9 mouse cellular contexts compared by ENCODE assay signal in the genomic region with DNA sequence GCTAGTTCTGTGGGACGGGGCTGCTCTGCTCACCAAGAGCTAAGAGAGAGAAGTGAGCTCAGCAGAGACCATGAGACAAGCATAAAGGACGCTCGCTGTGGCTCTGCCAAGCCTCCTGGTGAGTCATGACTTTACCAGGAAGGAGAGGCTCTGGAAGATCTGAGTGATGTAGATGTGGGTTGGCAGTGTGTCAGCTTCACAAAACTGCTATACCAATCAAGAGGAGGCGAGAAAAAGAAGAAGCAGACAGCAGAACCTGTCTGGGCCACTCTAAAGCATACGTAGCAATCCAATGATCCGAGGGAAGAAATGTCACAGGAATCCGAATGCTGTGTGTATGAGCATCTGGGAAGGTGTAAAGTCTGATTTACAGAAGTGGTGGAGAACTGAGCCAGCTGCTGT. TPM values are rescaled to one million over a fixed set of nuclear protein-coding genes. Genes with fewer than 3 reads are reported as not detected.
DNase-seq lines count a peak whose midpoint lies in the region; ATAC-seq lines count a peak whose summit lies in the region.
"Had no signal": no experiment of that assay in that cellular context is flagged by ENCODE, and none has a peak within 500 bp of the region (broad histone marks: within the 10 kb centered on the region; RNA-seq: fewer than 3 reads in every experiment).

No protein-coding gene starts in this region.

- peak; percentile 57 for DNase-seq in embryonic facial prominence, embryonic 14.5 days (ENCODE audit: low spot score)
- no peak for DNase-seq in embryonic facial prominence, embryonic 10.5 days (ENCODE audit: low spot score)
- DNase-seq in Muller cell, postnatal 12 days (ENCODE audit: inconsistent ontology term), result peak; percentile 86
- DNase-seq in gastrocnemius, postnatal 25 days, result peak; percentile 31
- DNase-seq in left cerebral cortex, postnatal 25 days (ENCODE audit: low spot score in 2 of 2), result peak; percentile 59 to 94
- DNase-seq in thymus, postnatal 0 days (ENCODE audit: low spot score), result no peak
- DNase-seq in ovary, postnatal 10 days (ENCODE audit: low spot score), result no peak

- H3K4me2 ChIP-seq in embryonic facial prominence, embryonic 14.5 days (ENCODE audit: low read depth, low read length), result no peak overlapping the region
- H3K4me2 ChIP-seq: embryonic facial prominence, embryonic 13.5 days had no signal

- ATAC-seq in embryonic facial prominence, embryonic 14.5 days (ENCODE audit: low read depth), result no peak
- no peak for ATAC-seq in erythroblast, adult 5-6 weeks (replicated peaks; ENCODE audit: low FRiP score, poor library complexity, severe bottlenecking)

- H3K9ac ChIP-seq in embryonic facial prominence, embryonic 14.5 days (ENCODE audit: low read depth, low read length), result no peak overlapping the region
- H3K9ac ChIP-seq: embryonic facial prominence, embryonic 13.5 days had no signal

- no peak overlapping the region for H3K4me3 ChIP-seq in embryonic facial prominence, embryonic 14.5 days (ENCODE audit: low read depth, low read length)
- no peak overlapping the region for H3K4me3 ChIP-seq in embryonic facial prominence, embryonic 10.5 days
- H3K4me3 ChIP-seq: embryonic facial prominence, embryonic 13.5 days had no signal

- H3K4me1 ChIP-seq in embryonic facial prominence, embryonic 14.5 days (ENCODE audit: control insufficient read depth, insufficient read depth, low read length), result no peaks in the 10 kb centered on the region
- H3K4me1 ChIP-seq in embryonic facial prominence, embryonic 10.5 days, result no peaks in the 10 kb centered on the region
- H3K4me1 ChIP-seq: embryonic facial prominence, embryonic 13.5 days had no signal

- intact Hi-C loops in left cerebral cortex, postnatal 25 days (cut with DNase I), result no loop called here

- WGBS in embryonic facial prominence, embryonic 14.5 days, result 63% methylated on average over 7 of the region's 7 CpGs
- WGBS in embryonic facial prominence, embryonic 10.5 days, result 73% methylated on average over 7 of the region's 7 CpGs

- H3K36me3 ChIP-seq in embryonic facial prominence, embryonic 14.5 days (ENCODE audit: control insufficient read depth, insufficient read depth, low read length), result no peaks in the 10 kb centered on the region
- H3K36me3 ChIP-seq in embryonic facial prominence, embryonic 10.5 days (replicated peaks), result no peaks in the 10 kb centered on the region
- H3K36me3 ChIP-seq: embryonic facial prominence, embryonic 13.5 days had no signal

- no peaks in the 10 kb centered on the region for H3K9me3 ChIP-seq in embryonic facial prominence, embryonic 14.5 days (ENCODE audit: control insufficient read depth, low read length)
- no peaks in the 10 kb centered on the region for H3K9me3 ChIP-seq in embryonic facial prominence, embryonic 10.5 days
- H3K9me3 ChIP-seq: embryonic facial prominence, embryonic 13.5 days had no signal

- H3K27me3 ChIP-seq in embryonic facial prominence, embryonic 14.5 days (replicated peaks; ENCODE audit: control insufficient read depth, insufficient read depth, low read length), result no peaks in the 10 kb centered on the region
- H3K27me3 ChIP-seq in embryonic facial prominence, embryonic 10.5 days (replicated peaks; ENCODE audit: low read depth, poor library complexity, severe bottlenecking), result no peaks in the 10 kb centered on the region
- H3K27me3 ChIP-seq: embryonic facial prominence, embryonic 13.5 days had no signal

- no peak overlapping the region for H3K27ac ChIP-seq in embryonic facial prominence, embryonic 14.5 days (replicated peaks; ENCODE audit: low read depth, low read length)
- H3K27ac ChIP-seq in embryonic facial prominence, embryonic 10.5 days (replicated peaks), result no peak overlapping the region
- H3K27ac ChIP-seq: embryonic facial prominence, embryonic 13.5 days had no signal

RNA-seq across cellular contexts. Expression of gene Fam50b, which starts 19.2 kb away (rescaled TPM):
- 0.28 TPM in 1 of 2 replicates, not detected in the other for polyA plus RNA-seq in embryonic facial prominence, embryonic 14.5 days (2014; fragmentation: Nextera tagmentation; extraction: Ambion mirVana)
- not detected in 2 replicates for polyA plus RNA-seq in embryonic facial prominence, embryonic 10.5 days (2016; fragmentation: Nextera tagmentation; extraction: Ambion mirVana)
- total RNA-seq in gastrocnemius, postnatal 25 days (2021), result not detected
- not detected for total RNA-seq in left cerebral cortex, postnatal 25 days (2021)
- polyA plus RNA-seq in thymus, postnatal 0 days (2015; fragmentation: Nextera tagmentation; extraction: Ambion mirVana), result not detected in 2 replicates
- not detected in 2 replicates for total RNA-seq in erythroblast, adult 5-6 weeks (2015; ENCODE audit: low replicate concordance)
- not detected in 2 replicates for total RNA-seq in erythroblast, adult 5-6 weeks (2017; ENCODE audit: low replicate concordance)
- polyA plus RNA-seq: embryonic facial prominence, embryonic 13.5 days had no signal

Comparison
In these comparisons a context has a peak if more than half of its experiments do, and no peak if none do; other contexts are left out.
1. DNase-seq: peak in embryonic facial prominence, embryonic 14.5 days (single experiment), Muller cell, postnatal 12 days (single experiment), gastrocnemius, postnatal 25 days (single experiment) and left cerebral cortex, postnatal 25 days (2 of 2); none in embryonic facial prominence, embryonic 10.5 days (single experiment), thymus, postnatal 0 days (single experiment) and ovary, postnatal 10 days (single experiment).